Mouse (Mus musculus) megakaryocyte, embryonic 14.5 days (primary cell): ENCODE results near the gene Tmem200c.

Experiments
- FLI1 ChIP-seq: IDR thresholded peaks from 2 replicates; pipeline ENCODE4 v1.6.1; 2012; ENCODE audit warnings: low read length, inconsistent platforms, mixed read lengths
- GATA1 ChIP-seq: IDR thresholded peaks from 3 replicates; pipeline ENCODE4 v1.6.1; 2012; ENCODE audit warnings: mixed read lengths, low read length, inconsistent platforms, borderline replicate concordance

- TF ChIP-seq GATA1 (no peak), FLI1 (no peak)
Measured at GRCm38 (mm10) chr17:68837859-68838194, 11.4 kb downstream of the Tmem200c start.
